Mouse (Mus musculus) intestine, postnatal 0 days (tissue): Measurements from ENCODE around the gene Prdm1. TPM values are rescaled to one million over a fixed set of nuclear protein-coding genes. Genes with fewer than 3 reads are reported as not detected.

ENCODE experiments used
- ATAC-seq: fragments of 200-750 bp; cut with Nextera tagmentation; 2 replicates; pipeline ENCODE4 v1.8.0; 2017; ENCODE audit warnings: mild to moderate bottlenecking, moderate TSS enrichment, moderate library complexity
- H3K27ac ChIP-seq: fragments of 300-500 bp; sonication (generic); 2 replicates; pipeline ENCODE4 v1.5.1; 2014; ENCODE audit warnings: mild to moderate bottlenecking, low read depth, low read length, moderate library complexity
- H3K27me3 ChIP-seq: fragments of 300-500 bp; sonication (generic); replicated peaks from 2 replicates; pipeline ENCODE4 v1.6.1; 2014; ENCODE audit warnings: low read length, mixed read lengths; ENCODE audit not compliant: control insufficient read depth, insufficient read depth
- H3K36me3 ChIP-seq: fragments of 300-500 bp; sonication (generic); 2 replicates; pipeline ENCODE4 v1.6.1; 2014; ENCODE audit warnings: mild to moderate bottlenecking, moderate library complexity; ENCODE audit not compliant: control insufficient read depth, insufficient read depth
- H3K4me1 ChIP-seq: fragments of 300-500 bp; sonication (generic); replicated peaks from 2 replicates; pipeline ENCODE4 v1.6.1; 2014; ENCODE audit warnings: antibody characterized with exemption, low read length, mixed read lengths; ENCODE audit not compliant: control insufficient read depth, insufficient read depth
- H3K4me2 ChIP-seq: fragments of 300-500 bp; sonication (generic); replicated peaks from 2 replicates; pipeline ENCODE4 v1.6.1; 2014; ENCODE audit warnings: low read depth, mild to moderate bottlenecking, moderate library complexity
- H3K4me3 ChIP-seq: fragments of 300-500 bp; sonication (generic); 2 replicates; pipeline ENCODE4 v1.5.1; 2014; ENCODE audit warnings: low read depth, low read length
- H3K9ac ChIP-seq: fragments of 300-500 bp; sonication (generic); 2 replicates; pipeline ENCODE4 v1.6.1; 2014; ENCODE audit warnings: mild to moderate bottlenecking, low read depth, low read length
- H3K9me3 ChIP-seq: fragments of 300-500 bp; sonication (generic); 2 replicates; pipeline ENCODE4 v1.6.1; 2016; ENCODE audit warnings: mixed run types; ENCODE audit not compliant: control insufficient read depth
- CTCF ChIP-seq: sonication (generic); IDR thresholded peaks from 2 replicates; pipeline ENCODE4 v1.5.1; 2016; ENCODE audit warnings: low read depth, mild to moderate bottlenecking, control low read depth, antibody characterized with exemption, moderate library complexity
- WGBS: fragments of 180-500 bp; shearing (Covaris S2); extraction: QIAGEN DNeasy Blood & Tissue Kit; methylation state at CpG from one replicate; pipeline ENCODE4 v1.1.7; 2014; 5-methylcytosine and 5-hydroxymethylcytosine counted together
- polyA plus RNA-seq: library from polyadenylated mRNA; unstranded; fragments of >200 nt; fragmentation: Nextera tagmentation; extraction: Ambion mirVana; gene quantifications from 2 replicates; pipeline ENCODE4 v1.2.1, GENCODE M21; 2015

Gene Prdm1
- polyA plus RNA-seq, 1 experiment from 2014 or later: 17.7 TPM

DNA sequence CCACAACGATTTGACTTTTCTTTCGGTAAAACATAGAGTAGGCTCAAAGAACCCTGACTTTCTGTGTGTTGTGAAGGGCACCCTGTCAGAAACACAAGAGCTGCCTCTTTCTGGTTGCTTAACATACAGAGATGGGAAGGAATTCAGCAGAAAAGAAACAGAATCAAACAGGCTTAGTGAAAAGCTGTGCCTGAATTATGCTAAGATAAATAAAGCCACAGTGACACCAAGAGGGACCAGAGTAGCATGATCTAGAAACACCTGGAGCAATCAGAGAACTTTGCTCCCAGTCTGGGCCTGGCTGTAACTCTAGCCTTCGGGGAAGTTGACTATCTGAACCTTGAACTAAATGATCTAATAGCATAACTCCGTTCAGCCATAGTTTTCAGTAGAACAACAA, 73.5 kb downstream of the Prdm1 start:
- ATAC-seq: peak; percentile 77
- peak overlapping the region; percentile 62 for H3K4me3 ChIP-seq

DNA sequence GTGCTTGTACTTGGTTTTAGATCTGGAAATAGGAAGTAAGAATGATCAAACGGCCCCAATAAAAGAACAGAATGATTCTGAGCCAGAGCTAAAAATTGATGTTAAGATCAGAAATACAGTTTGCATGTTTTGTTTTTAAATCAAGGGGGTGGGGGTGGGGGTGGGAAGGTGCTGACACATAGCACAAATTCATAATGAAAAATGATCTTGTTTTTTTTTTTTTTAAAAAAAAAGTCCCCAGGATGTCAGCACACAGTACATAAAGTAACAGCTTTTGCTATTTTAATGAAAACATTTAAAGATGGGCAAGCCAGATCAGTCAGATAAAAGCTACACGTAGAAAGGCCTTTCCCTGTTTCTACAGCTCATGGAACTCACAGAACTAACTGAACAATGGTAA, 74.2 kb downstream of the Prdm1 start:
- TF ChIP-seq CTCF: no peak
- Histone ChIP-seq H3K4me3 (peak overlapping the region; percentile 62), H3K9me3 (no peaks in the 10 kb centered on the region), H3K4me1 (0 out of 2 replicates have a peak, but pooled peaks cover 4% of the 10 kb centered on the region), H3K27ac (peak overlapping the region; percentile 87), H3K36me3 (0 out of 2 replicates have a peak, but pooled peaks cover 9% of the 10 kb centered on the region), H3K27me3 (no peaks in the 10 kb centered on the region), H3K9ac (peak overlapping the region; percentile 34; the same call in 1 of the 2 replicates), H3K4me2 (peak overlapping the region; percentile 78)
- 19% methylated on average over 2 of the region's 2 CpGs for WGBS
- ATAC-seq: no peak

More for the DNA sequence above, 73.5 kb downstream of the Prdm1 start:
- 30% methylated on average over 4 of the region's 4 CpGs for WGBS
- Histone ChIP-seq H3K4me2 (peak overlapping the region; percentile 78), H3K27me3 (no peaks in the 10 kb centered on the region), H3K9ac (peak overlapping the region; percentile 78), H3K27ac (peak overlapping the region; percentile 87), H3K36me3 (0 out of 2 replicates have a peak, but pooled peaks cover 9% of the 10 kb centered on the region), H3K4me1 (0 out of 2 replicates have a peak, but pooled peaks cover 4% of the 10 kb centered on the region), H3K9me3 (no peaks in the 10 kb centered on the region)
- peak; percentile 57 for TF ChIP-seq CTCF

DNA sequence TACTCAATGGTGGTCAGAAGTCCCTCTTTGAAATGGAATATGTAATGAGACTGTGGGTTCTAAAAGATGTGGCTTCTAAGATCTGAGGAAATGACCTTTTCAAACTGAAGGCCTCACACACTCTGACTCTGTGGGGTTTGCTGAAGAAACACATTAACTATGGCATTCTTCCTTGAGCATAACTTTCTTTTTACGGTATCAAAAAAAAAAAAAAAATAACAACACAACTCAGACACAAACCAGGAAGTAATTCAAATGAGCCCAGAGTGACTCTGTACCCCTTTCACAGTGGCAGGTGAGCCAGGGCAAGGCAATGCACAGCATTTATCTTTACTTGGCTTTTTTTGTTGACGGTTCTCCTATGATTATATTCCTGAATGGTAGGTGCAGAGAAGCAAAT, 77.5 kb downstream of the Prdm1 start:
- 36% methylated on average over 2 of the region's 2 CpGs for WGBS
- H3K4me1 ChIP-seq: 0 out of 2 replicates have a peak, but pooled peaks cover 4% of the 10 kb centered on the region
- H3K27ac ChIP-seq: peak overlapping the region; percentile 74
- no peaks in the 10 kb centered on the region for H3K9me3 ChIP-seq
- peaks cover 9% of the 10 kb centered on the region; the same call in 1 of the 2 replicates for H3K36me3 ChIP-seq
- no peaks in the 10 kb centered on the region for H3K27me3 ChIP-seq
- H3K4me2 ChIP-seq: peak overlapping the region; percentile 78
- no peak for TF ChIP-seq CTCF
- no peak overlapping the region for H3K9ac ChIP-seq
- no peak overlapping the region for H3K4me3 ChIP-seq
- ATAC-seq: no peak

- WGBS: 43% methylated on average over 13 of the region's 13 CpGs
Observed at GRCm38 (mm10) chr10:44450108-44450507, 78.2 kb downstream of the Prdm1 start.

DNA sequence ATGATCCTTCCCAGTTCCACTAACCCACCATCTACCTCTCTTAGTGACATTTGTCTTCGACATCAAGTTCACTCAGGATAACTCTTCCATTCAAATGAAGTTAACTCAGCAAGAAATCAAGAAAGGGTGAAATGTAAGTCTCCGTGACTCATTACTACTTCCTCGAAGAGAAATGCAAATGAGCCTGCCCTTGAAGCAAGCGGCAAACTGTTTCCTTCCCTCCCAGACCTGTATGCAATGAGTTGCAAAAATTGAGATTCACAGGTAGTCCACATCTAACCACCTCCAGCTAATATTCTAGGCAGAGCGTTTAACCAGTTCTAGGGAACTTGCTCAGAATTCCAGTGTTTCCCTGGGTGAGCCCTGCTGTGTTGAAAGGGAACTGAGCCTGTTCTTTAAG, 78.6 kb downstream of the Prdm1 start:
- no peaks in the 10 kb centered on the region for H3K27me3 ChIP-seq
- peaks cover 4% of the 10 kb centered on the region; the same call in 1 of the 2 replicates for H3K4me1 ChIP-seq
- H3K36me3 ChIP-seq: peaks cover 16% of the 10 kb centered on the region; the same call in 1 of the 2 replicates
- WGBS: 35% methylated on average over 5 of the region's 5 CpGs
- no peaks in the 10 kb centered on the region for H3K9me3 ChIP-seq
- no peak for ATAC-seq
- H3K27ac ChIP-seq: peak overlapping the region; percentile 74
- no peak for TF ChIP-seq CTCF
- H3K4me2 ChIP-seq: peak overlapping the region; percentile 78
- H3K4me3 ChIP-seq: no peak overlapping the region
- no peak overlapping the region for H3K9ac ChIP-seq

More at GRCm38 (mm10) chr10:44450108-44450507, 78.2 kb downstream of the Prdm1 start:
- Histone ChIP-seq H3K36me3 (peaks cover 12% of the 10 kb centered on the region; the same call in 1 of the 2 replicates), H3K4me1 (peaks cover 4% of the 10 kb centered on the region; the same call in 1 of the 2 replicates), H3K9me3 (no peaks in the 10 kb centered on the region), H3K27ac (peak overlapping the region; percentile 74), H3K4me3 (no peak overlapping the region), H3K4me2 (peak overlapping the region; percentile 78; the same call in 1 of the 2 replicates), H3K9ac (no peak overlapping the region; the same call in 1 of the 2 replicates), H3K27me3 (no peaks in the 10 kb centered on the region)
- TF ChIP-seq CTCF: no peak
- ATAC-seq: no peak

- peak overlapping the region; percentile 6; the same call in 1 of the 2 replicates for H3K4me3 ChIP-seq
Observed at GRCm38 (mm10) chr10:44448165-44448564, 80.1 kb downstream of the Prdm1 start.

More at GRCm38 (mm10) chr10:44448165-44448564, 80.1 kb downstream of the Prdm1 start:
- TF ChIP-seq CTCF: no peak
- H3K4me2 ChIP-seq: peak overlapping the region; percentile 49
- peak; percentile 49 for ATAC-seq
- no peaks in the 10 kb centered on the region for H3K27me3 ChIP-seq
- peak overlapping the region; percentile 90 for H3K27ac ChIP-seq
- 7% methylated on average over 12 of the region's 12 CpGs for WGBS
- H3K9ac ChIP-seq: 0 out of 2 replicates have a peak overlapping the region, but pooled peaks have one; percentile 26
- peaks cover 4% of the 10 kb centered on the region; the same call in 1 of the 2 replicates for H3K4me1 ChIP-seq
- H3K9me3 ChIP-seq: no peaks in the 10 kb centered on the region
- peaks cover 22% of the 10 kb centered on the region; the same call in 1 of the 2 replicates for H3K36me3 ChIP-seq
